Mouse (Mus musculus): ENCODE measurements at regions not wholly inside any gene's neighbourhood (a gene's known extent, or its start where the extent isn't known, plus 50 kb on each side); places are given as distances from the start of the nearest gene placed in this dataset.

GRCm38 (mm10) chr17:45291052-45291451 lies 142.5 kb downstream of the Cdc5l start:
- DNase-seq (ENCODE audit: low spot score in 2 of 2) = no peak

GRCm38 (mm10) chr17:45285621-45286189 lies 147.8 kb downstream of the Cdc5l start:
- no peak for DNase-seq (ENCODE audit: low spot score in 2 of 2)

- no peak for DNase-seq (ENCODE audit: low spot score in 2 of 2)
Observed at GRCm38 (mm10) chr17:45281554-45281953, 152.0 kb downstream of the Cdc5l start.

GRCm38 (mm10) chr17:45279811-45280205 lies 153.7 kb downstream of the Cdc5l start:
- no peak for DNase-seq (ENCODE audit: low spot score in 2 of 2)

- no peak for DNase-seq (ENCODE audit: low spot score in 2 of 2)
Observed at GRCm38 (mm10) chr17:45279075-45279810, 154.3 kb downstream of the Cdc5l start.

- no peak for DNase-seq (ENCODE audit: low spot score in 2 of 2)
Observed at GRCm38 (mm10) chr17:45277516-45277915, 156.0 kb downstream of the Cdc5l start.

- no peak for DNase-seq (ENCODE audit: low spot score in 2 of 2)
Observed at GRCm38 (mm10) chr17:45276686-45277405, 156.7 kb downstream of the Cdc5l start.

GRCm38 (mm10) chr17:45274894-45275293 lies 158.6 kb downstream of the Cdc5l start:
- no peak for DNase-seq (ENCODE audit: low spot score in 2 of 2)

- no peak for DNase-seq (ENCODE audit: low spot score in 2 of 2)
Observed at GRCm38 (mm10) chr17:45266776-45267175, 166.8 kb downstream of the Cdc5l start.

GRCm38 (mm10) chr17:45265587-45265986 lies 167.9 kb downstream of the Cdc5l start:
- no peak for DNase-seq (ENCODE audit: low spot score in 2 of 2)

GRCm38 (mm10) chr17:45264434-45264833 lies 169.1 kb downstream of the Cdc5l start:
- no peak for DNase-seq (ENCODE audit: low spot score in 2 of 2)

GRCm38 (mm10) chr17:45260421-45260820 lies 173.1 kb downstream of the Cdc5l start:
- DNase-seq (ENCODE audit: low spot score in 2 of 2) = no peak

GRCm38 (mm10) chr17:45258007-45258406 lies 175.5 kb downstream of the Cdc5l start:
- DNase-seq (ENCODE audit: low spot score in 2 of 2) = no peak

GRCm38 (mm10) chr17:45252593-45253230 lies 180.8 kb downstream of the Cdc5l start:
- no peak for DNase-seq (ENCODE audit: low spot score in 2 of 2)

- DNase-seq (ENCODE audit: low spot score in 2 of 2) = peak; percentile 24 to 46
Observed at GRCm38 (mm10) chr17:45251034-45251730, 182.4 kb downstream of the Cdc5l start.

- DNase-seq (ENCODE audit: low spot score in 2 of 2) = no peak
Observed at GRCm38 (mm10) chr17:45250450-45250849, 183.1 kb downstream of the Cdc5l start.

- no peak for DNase-seq (ENCODE audit: low spot score in 2 of 2)
Observed at GRCm38 (mm10) chr17:45247142-45248137, 186.1 kb downstream of the Cdc5l start.

GRCm38 (mm10) chr17:45244870-45245269 lies 188.7 kb downstream of the Cdc5l start:
- no peak for DNase-seq (ENCODE audit: low spot score in 2 of 2)

- DNase-seq (ENCODE audit: low spot score in 2 of 2) = no peak
Observed at GRCm38 (mm10) chr17:45243103-45243502, 190.4 kb downstream of the Cdc5l start.

GRCm38 (mm10) chr17:45242076-45242475 lies 191.5 kb downstream of the Cdc5l start:
- no peak for DNase-seq (ENCODE audit: low spot score in 2 of 2)

Data from natural killer cell, adult 2 months (primary cell).